Mouse (Mus musculus) midbrain, embryonic 14.5 days (tissue): Measurements from ENCODE around the gene Zzz3. TPM values are rescaled to one million over a fixed set of nuclear protein-coding genes. Genes with fewer than 3 reads are reported as not detected.

Source experiments
- ATAC-seq: fragments of 200-750 bp; cut with Nextera tagmentation; 2 replicates; pipeline ENCODE4 v1.8.0; 2017; ENCODE audit warnings: moderate number of reproducible peaks, moderate library complexity; ENCODE audit not compliant: low FRiP score, low TSS enrichment
- DNase-seq: peaks from one replicate; pipeline ENCODE4 v3.0.0-alpha.2; 2015
- H3K27ac ChIP-seq: fragments of 300-500 bp; sonication (generic); replicated peaks from 2 replicates; pipeline ENCODE4 v1.5.1; 2014; ENCODE audit warnings: mild to moderate bottlenecking, low read depth, low read length, moderate library complexity
- H3K27me3 ChIP-seq: fragments of 300-500 bp; sonication (generic); 2 replicates; pipeline ENCODE4 v1.6.1; 2014; ENCODE audit warnings: low read length, control low read depth, mixed read lengths; ENCODE audit not compliant: control insufficient read depth, insufficient read depth
- H3K36me3 ChIP-seq: fragments of 300-500 bp; sonication (generic); 2 replicates; pipeline ENCODE4 v1.6.1; 2014; ENCODE audit warnings: low read length, control low read depth; ENCODE audit not compliant: control insufficient read depth, insufficient read depth
- H3K4me1 ChIP-seq: fragments of 300-500 bp; sonication (generic); 2 replicates; pipeline ENCODE4 v1.6.1; 2014; ENCODE audit warnings: mild to moderate bottlenecking, antibody characterized with exemption, low read length, control low read depth; ENCODE audit not compliant: control insufficient read depth, insufficient read depth
- H3K4me2 ChIP-seq: fragments of 300-500 bp; sonication (generic); 2 replicates; pipeline ENCODE4 v1.6.1; 2014; ENCODE audit warnings: mild to moderate bottlenecking, low read length, moderate library complexity
- H3K4me3 ChIP-seq: fragments of 300-500 bp; sonication (generic); replicated peaks from 2 replicates; pipeline ENCODE4 v1.5.1; 2014; ENCODE audit warnings: low read depth, low read length
- H3K9ac ChIP-seq: fragments of 300-500 bp; sonication (generic); replicated peaks from 2 replicates; pipeline ENCODE4 v1.6.1; 2014; ENCODE audit warnings: mild to moderate bottlenecking, low read length, moderate library complexity
- H3K9me3 ChIP-seq: fragments of 300-500 bp; sonication (generic); 2 replicates; pipeline ENCODE4 v1.6.1; 2016; ENCODE audit warnings: low read length, control low read depth, mixed read lengths; ENCODE audit not compliant: control insufficient read depth
- WGBS: fragments of 180-500 bp; shearing (Covaris S2); extraction: QIAGEN DNeasy Blood & Tissue Kit; methylation state at CpG from one replicate; pipeline ENCODE4 v1.1.7; 2014; 5-methylcytosine and 5-hydroxymethylcytosine counted together
- polyA plus RNA-seq: library from polyadenylated mRNA; unstranded; fragments of >200 nt; fragmentation: Nextera tagmentation; extraction: Ambion mirVana; gene quantifications from 2 replicates; pipeline ENCODE4 v1.2.1, GENCODE M21; 2014

The Zzz3 gene
- polyA plus RNA-seq, 1 experiment from 2014 or later, result 46.7 TPM

GRCm38 (mm10) chr3:152465338-152465737 is 70.1 kb downstream of the Zzz3 start:
- DNase-seq (no peak), ATAC-seq (no peak)
- Histone ChIP-seq H3K4me3 (no peak overlapping the region), H3K4me2 (no peak overlapping the region), H3K9ac (no peak overlapping the region), H3K9me3 (no peaks in the 10 kb centered on the region), H3K27ac (no peak overlapping the region), H3K4me1 (no peaks in the 10 kb centered on the region), H3K36me3 (peaks cover 8% of the 10 kb centered on the region), H3K27me3 (no peaks in the 10 kb centered on the region)
- 89% methylated on average over 6 of the region's 6 CpGs for WGBS

- Histone ChIP-seq H3K9me3 (no peaks in the 10 kb centered on the region), H3K4me1 (no peaks in the 10 kb centered on the region), H3K4me2 (no peak overlapping the region), H3K36me3 (peaks cover 5% of the 10 kb centered on the region; the same call in 1 of the 2 replicates), H3K4me3 (no peak overlapping the region), H3K27me3 (no peaks in the 10 kb centered on the region), H3K9ac (no peak overlapping the region), H3K27ac (no peak overlapping the region)
- DNase-seq (no peak), ATAC-seq (no peak)
- WGBS, result 93% methylated on average over 9 of the region's 9 CpGs
Observed at GRCm38 (mm10) chr3:152466849-152467248, 71.6 kb downstream of the Zzz3 start.

GRCm38 (mm10) chr3:152467312-152467711 is 72.0 kb downstream of the Zzz3 start:
- Histone ChIP-seq H3K36me3 (peaks cover under 1% of the 10 kb centered on the region; the same call in 1 of the 2 replicates), H3K9ac (no peak overlapping the region), H3K27ac (no peak overlapping the region), H3K27me3 (no peaks in the 10 kb centered on the region), H3K9me3 (no peaks in the 10 kb centered on the region), H3K4me2 (no peak overlapping the region), H3K4me3 (no peak overlapping the region), H3K4me1 (no peaks in the 10 kb centered on the region)
- 92% methylated on average over 4 of the region's 4 CpGs for WGBS
- ATAC-seq (no peak), DNase-seq (no peak)

GRCm38 (mm10) chr3:152468032-152468431 is 72.8 kb downstream of the Zzz3 start:
- H3K27me3 ChIP-seq, result no peaks in the 10 kb centered on the region
- WGBS, result 92% methylated on average over 8 of the region's 8 CpGs
- no peak overlapping the region for H3K27ac ChIP-seq
- H3K4me1 ChIP-seq, result no peaks in the 10 kb centered on the region
- no peak overlapping the region for H3K4me2 ChIP-seq
- no peaks in the 10 kb centered on the region for H3K9me3 ChIP-seq
- H3K9ac ChIP-seq, result no peak overlapping the region
- no peak overlapping the region for H3K4me3 ChIP-seq
- H3K36me3 ChIP-seq, result no peaks in the 10 kb centered on the region
- ATAC-seq (no peak), DNase-seq (no peak)

GRCm38 (mm10) chr3:152468569-152469041 is 73.3 kb downstream of the Zzz3 start:
- H3K4me1 ChIP-seq, result no peaks in the 10 kb centered on the region
- 90% methylated on average over 12 of the region's 12 CpGs for WGBS
- no peak overlapping the region for H3K27ac ChIP-seq
- H3K4me3 ChIP-seq, result no peak overlapping the region
- H3K9me3 ChIP-seq, result no peaks in the 10 kb centered on the region
- DNase-seq (no peak), ATAC-seq (no peak)
- no peaks in the 10 kb centered on the region for H3K36me3 ChIP-seq
- no peaks in the 10 kb centered on the region for H3K27me3 ChIP-seq
- H3K9ac ChIP-seq, result no peak overlapping the region
- H3K4me2 ChIP-seq, result no peak overlapping the region

GRCm38 (mm10) chr3:152469423-152470200 is 74.3 kb downstream of the Zzz3 start:
- H3K9ac ChIP-seq, result no peak overlapping the region
- DNase-seq, result no peak
- WGBS, result 81% methylated on average over 18 of the region's 18 CpGs

GRCm38 (mm10) chr3:152470347-152470746 is 75.1 kb downstream of the Zzz3 start:
- Histone ChIP-seq H3K27ac (no peak overlapping the region), H3K9me3 (no peaks in the 10 kb centered on the region), H3K4me1 (no peaks in the 10 kb centered on the region), H3K27me3 (no peaks in the 10 kb centered on the region), H3K4me2 (no peak overlapping the region), H3K4me3 (no peak overlapping the region), H3K9ac (no peak overlapping the region), H3K36me3 (no peaks in the 10 kb centered on the region)
- DNase-seq (no peak), ATAC-seq (no peak)
- WGBS, result 90% methylated on average over 10 of the region's 10 CpGs

More at GRCm38 (mm10) chr3:152469423-152470200, 74.3 kb downstream of the Zzz3 start:
- Histone ChIP-seq H3K27ac (no peak overlapping the region), H3K36me3 (no peaks in the 10 kb centered on the region), H3K4me2 (no peak overlapping the region), H3K4me1 (no peaks in the 10 kb centered on the region), H3K9me3 (no peaks in the 10 kb centered on the region), H3K4me3 (no peak overlapping the region), H3K27me3 (no peaks in the 10 kb centered on the region)
- no peak for ATAC-seq

GRCm38 (mm10) chr3:152472676-152473075 is 77.4 kb downstream of the Zzz3 start:
- Histone ChIP-seq H3K27ac (no peak overlapping the region), H3K4me3 (no peak overlapping the region), H3K4me1 (no peaks in the 10 kb centered on the region), H3K27me3 (no peaks in the 10 kb centered on the region), H3K36me3 (no peaks in the 10 kb centered on the region), H3K9ac (no peak overlapping the region), H3K4me2 (no peak overlapping the region), H3K9me3 (no peaks in the 10 kb centered on the region)
- ATAC-seq, result no peak
- 90% methylated on average over 16 of the region's 16 CpGs for WGBS
- DNase-seq, result no peak
